Mouse (Mus musculus) MN1 (cell line): ENCODE data around the gene Fpr1.
"Not testable (repeated sequence)": the region's sequence is repeated elsewhere in the genome, so short reads cannot be mapped to it uniquely, and the experiment has no call there.

Source experiments
- DNase-seq: peaks from one replicate; pipeline ENCODE4 v3.0.0-alpha.2; 2016; ENCODE audit warnings: low spot score

The Fpr1 gene

GRCm38 (mm10) chr17:17849906-17850712 is 33.6 kb downstream of the Fpr1 start:
- DNase-seq = no peak

- DNase-seq = no peak
These were observed 34.8 kb downstream of the Fpr1 start for GRCm38 (mm10) chr17:17848988-17849387.

GRCm38 (mm10) chr17:17845187-17846027 is 38.3 kb downstream of the Fpr1 start:
- no peak for DNase-seq

GRCm38 (mm10) chr17:17844606-17845005 is 39.1 kb downstream of the Fpr1 start:
- not testable (repeated sequence) for DNase-seq

- no peak for DNase-seq
These were observed 40.0 kb downstream of the Fpr1 start for GRCm38 (mm10) chr17:17843534-17844261.

GRCm38 (mm10) chr17:17840796-17841195 is 42.9 kb downstream of the Fpr1 start:
- peak; percentile 53 for DNase-seq

- DNase-seq = no peak
These were observed 44.5 kb downstream of the Fpr1 start for GRCm38 (mm10) chr17:17839276-17839675.

GRCm38 (mm10) chr17:17837919-17838701 is 45.6 kb downstream of the Fpr1 start:
- peak; percentile 91 for DNase-seq

GRCm38 (mm10) chr17:17837426-17837825 is 46.3 kb downstream of the Fpr1 start:
- no peak for DNase-seq

GRCm38 (mm10) chr17:17836101-17836500 is 47.6 kb downstream of the Fpr1 start:
- DNase-seq = no peak

- no peak for DNase-seq
These were observed 48.8 kb downstream of the Fpr1 start for GRCm38 (mm10) chr17:17834896-17835295.

- DNase-seq = no peak
These were observed 53.0 kb downstream of the Fpr1 start for GRCm38 (mm10) chr17:17830731-17831130.

GRCm38 (mm10) chr17:17829816-17830535 is 53.8 kb downstream of the Fpr1 start:
- no peak for DNase-seq

GRCm38 (mm10) chr17:17829052-17829785 is 54.5 kb downstream of the Fpr1 start:
- no peak for DNase-seq

GRCm38 (mm10) chr17:17828191-17828981 is 55.4 kb downstream of the Fpr1 start:
- peak; percentile 60 for DNase-seq

GRCm38 (mm10) chr17:17827658-17828190 is 56.0 kb downstream of the Fpr1 start:
- peak; percentile 57 for DNase-seq

- DNase-seq = peak; percentile 91
These were observed 56.7 kb downstream of the Fpr1 start, which contains the start of gene Spaca6 for GRCm38 (mm10) chr17:17826751-17827657. TSS of gene Spaca6 (plus strand) at chr17:17827158.
